Mouse (Mus musculus): ENCODE results near the gene Sox6. TPM values are rescaled to one million over a fixed set of nuclear protein-coding genes. Genes with fewer than 3 reads are reported as not detected.

The Sox6 gene
- polyA plus RNA-seq, 1 experiment, result not detected

GRCm38 (mm10) chr7:115844431-115844830 lies 194.2 kb downstream of the Sox6 start:
- Histone ChIP-seq H3K4me1 (ENCODE audit: control insufficient read depth, insufficient read depth, low read length) (no peaks in the 10 kb centered on the region), H3K4me3 (ENCODE audit: insufficient read depth, low read length) (no peak overlapping the region), H3K27ac (ENCODE audit: insufficient read depth, low read depth, low read length) (no peak overlapping the region)
- TF ChIP-seq CTCF (IDR thresholded peaks at IDR 0.05; ENCODE audit: low read depth, low read length), result no peak
- no peak for TF ChIP-seq POLR2A (IDR thresholded peaks at IDR 0.05; ENCODE audit: borderline replicate concordance, low read depth, low read length)

- Histone ChIP-seq H3K4me3 (ENCODE audit: insufficient read depth, low read length) (no peak overlapping the region), H3K27ac (ENCODE audit: insufficient read depth, low read depth, low read length) (no peak overlapping the region), H3K4me1 (ENCODE audit: control insufficient read depth, insufficient read depth, low read length) (no peaks in the 10 kb centered on the region)
- TF ChIP-seq CTCF (IDR thresholded peaks at IDR 0.05; ENCODE audit: low read depth, low read length) (no peak), POLR2A (IDR thresholded peaks at IDR 0.05; ENCODE audit: borderline replicate concordance, low read depth, low read length) (no peak)
Measured at GRCm38 (mm10) chr7:115842251-115842650, 196.3 kb downstream of the Sox6 start.

GRCm38 (mm10) chr7:115840613-115841012 lies 198.0 kb downstream of the Sox6 start:
- Histone ChIP-seq H3K4me3 (ENCODE audit: insufficient read depth, low read length) (no peak overlapping the region), H3K4me1 (ENCODE audit: control insufficient read depth, insufficient read depth, low read length) (no peaks in the 10 kb centered on the region), H3K27ac (ENCODE audit: insufficient read depth, low read depth, low read length) (no peak overlapping the region)
- TF ChIP-seq CTCF (IDR thresholded peaks at IDR 0.05; ENCODE audit: low read depth, low read length) (no peak), POLR2A (IDR thresholded peaks at IDR 0.05; ENCODE audit: borderline replicate concordance, low read depth, low read length) (no peak)

GRCm38 (mm10) chr7:115835005-115835404 lies 203.6 kb downstream of the Sox6 start:
- TF ChIP-seq POLR2A (IDR thresholded peaks at IDR 0.05; ENCODE audit: borderline replicate concordance, low read depth, low read length) (no peak), CTCF (IDR thresholded peaks at IDR 0.05; ENCODE audit: low read depth, low read length) (no peak)
- Histone ChIP-seq H3K27ac (ENCODE audit: insufficient read depth, low read depth, low read length) (no peak overlapping the region), H3K4me1 (ENCODE audit: control insufficient read depth, insufficient read depth, low read length) (no peaks in the 10 kb centered on the region), H3K4me3 (ENCODE audit: insufficient read depth, low read length) (no peak overlapping the region)

DNA sequence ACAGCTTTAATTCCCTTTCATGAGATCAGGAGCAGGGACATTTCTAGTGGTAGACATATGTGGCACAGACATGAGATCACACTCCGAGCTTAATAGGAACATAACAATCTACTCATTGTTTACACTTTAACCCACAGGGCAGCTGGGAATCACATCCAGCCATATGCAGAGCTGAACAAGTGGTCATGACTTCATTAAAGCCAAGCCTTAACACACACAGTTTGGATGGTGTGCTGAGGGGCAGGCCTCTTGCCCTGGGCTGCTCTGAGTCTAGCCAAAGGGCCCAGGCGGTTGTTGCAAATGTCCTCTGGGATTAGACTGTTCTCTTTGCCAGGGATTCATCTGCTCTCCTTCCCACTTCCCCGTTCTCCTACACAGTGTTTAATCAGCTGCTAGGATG lies 204.9 kb downstream of the Sox6 start:
- no peak overlapping the region for H3K27ac ChIP-seq (ENCODE audit: insufficient read depth, low read depth, low read length)
- no peak for TF ChIP-seq CTCF (IDR thresholded peaks at IDR 0.05; ENCODE audit: low read depth, low read length)
- TF ChIP-seq POLR2A (IDR thresholded peaks at IDR 0.05; ENCODE audit: borderline replicate concordance, low read depth, low read length), result no peak
- H3K4me3 ChIP-seq (ENCODE audit: insufficient read depth, low read length), result no peak overlapping the region
- no peaks in the 10 kb centered on the region for H3K4me1 ChIP-seq (ENCODE audit: control insufficient read depth, insufficient read depth, low read length)

GRCm38 (mm10) chr7:115830938-115831873 lies 207.4 kb downstream of the Sox6 start:
- Histone ChIP-seq H3K4me1 (ENCODE audit: control insufficient read depth, insufficient read depth, low read length) (no peaks in the 10 kb centered on the region), H3K27ac (ENCODE audit: insufficient read depth, low read depth, low read length) (no peak overlapping the region), H3K4me3 (ENCODE audit: insufficient read depth, low read length) (no peak overlapping the region)
- no peak for TF ChIP-seq POLR2A (IDR thresholded peaks at IDR 0.05; ENCODE audit: borderline replicate concordance, low read depth, low read length)
- TF ChIP-seq CTCF (IDR thresholded peaks at IDR 0.05; ENCODE audit: low read depth, low read length), result no peak

- Histone ChIP-seq H3K4me1 (ENCODE audit: control insufficient read depth, insufficient read depth, low read length) (no peaks in the 10 kb centered on the region), H3K27ac (ENCODE audit: insufficient read depth, low read depth, low read length) (no peak overlapping the region), H3K4me3 (ENCODE audit: insufficient read depth, low read length) (no peak overlapping the region)
- TF ChIP-seq CTCF (IDR thresholded peaks at IDR 0.05; ENCODE audit: low read depth, low read length) (no peak), POLR2A (IDR thresholded peaks at IDR 0.05; ENCODE audit: borderline replicate concordance, low read depth, low read length) (no peak)
Measured at GRCm38 (mm10) chr7:115830366-115830765, 208.2 kb downstream of the Sox6 start.

- H3K27ac ChIP-seq (ENCODE audit: insufficient read depth, low read depth, low read length), result no peak overlapping the region
Measured at GRCm38 (mm10) chr7:115829756-115830155, 208.8 kb downstream of the Sox6 start.

GRCm38 (mm10) chr7:115829260-115829659 lies 209.3 kb downstream of the Sox6 start:
- Histone ChIP-seq H3K4me3 (ENCODE audit: insufficient read depth, low read length) (no peak overlapping the region), H3K27ac (ENCODE audit: insufficient read depth, low read depth, low read length) (no peak overlapping the region), H3K4me1 (ENCODE audit: control insufficient read depth, insufficient read depth, low read length) (no peaks in the 10 kb centered on the region)
- TF ChIP-seq POLR2A (IDR thresholded peaks at IDR 0.05; ENCODE audit: borderline replicate concordance, low read depth, low read length) (no peak), CTCF (IDR thresholded peaks at IDR 0.05; ENCODE audit: low read depth, low read length) (no peak)

More at GRCm38 (mm10) chr7:115829756-115830155, 208.8 kb downstream of the Sox6 start:
- Histone ChIP-seq H3K4me3 (ENCODE audit: insufficient read depth, low read length) (no peak overlapping the region), H3K4me1 (ENCODE audit: control insufficient read depth, insufficient read depth, low read length) (no peaks in the 10 kb centered on the region)
- no peak for TF ChIP-seq CTCF (IDR thresholded peaks at IDR 0.05; ENCODE audit: low read depth, low read length)
- no peak for TF ChIP-seq POLR2A (IDR thresholded peaks at IDR 0.05; ENCODE audit: borderline replicate concordance, low read depth, low read length)

DNA sequence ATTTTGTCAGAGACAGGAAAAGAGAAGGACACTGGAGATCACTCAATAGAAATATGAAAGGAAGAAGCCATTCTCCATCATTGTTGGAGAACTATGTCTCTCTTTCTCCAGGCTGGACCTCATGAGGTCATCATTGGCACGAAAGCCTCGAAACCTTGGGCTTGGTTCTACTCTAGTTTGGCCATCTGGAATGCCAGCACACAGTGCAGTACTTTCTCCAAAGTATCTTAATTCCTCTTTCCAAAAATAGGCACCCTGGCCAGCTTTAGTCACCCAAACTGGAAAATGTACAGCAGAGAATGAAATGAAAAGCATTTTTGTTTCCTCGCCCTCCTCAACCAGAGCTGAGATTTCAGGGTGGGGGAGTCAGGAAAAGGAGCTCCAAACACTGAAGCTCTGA lies 213.3 kb downstream of the Sox6 start:
- Histone ChIP-seq H3K4me1 (ENCODE audit: control insufficient read depth, insufficient read depth, low read length) (no peaks in the 10 kb centered on the region), H3K4me3 (ENCODE audit: insufficient read depth, low read length) (no peak overlapping the region), H3K27ac (ENCODE audit: insufficient read depth, low read depth, low read length) (no peak overlapping the region)
- no peak for TF ChIP-seq CTCF (IDR thresholded peaks at IDR 0.05; ENCODE audit: low read depth, low read length)
- no peak for TF ChIP-seq POLR2A (IDR thresholded peaks at IDR 0.05; ENCODE audit: borderline replicate concordance, low read depth, low read length)
